In the genomic region with DNA sequence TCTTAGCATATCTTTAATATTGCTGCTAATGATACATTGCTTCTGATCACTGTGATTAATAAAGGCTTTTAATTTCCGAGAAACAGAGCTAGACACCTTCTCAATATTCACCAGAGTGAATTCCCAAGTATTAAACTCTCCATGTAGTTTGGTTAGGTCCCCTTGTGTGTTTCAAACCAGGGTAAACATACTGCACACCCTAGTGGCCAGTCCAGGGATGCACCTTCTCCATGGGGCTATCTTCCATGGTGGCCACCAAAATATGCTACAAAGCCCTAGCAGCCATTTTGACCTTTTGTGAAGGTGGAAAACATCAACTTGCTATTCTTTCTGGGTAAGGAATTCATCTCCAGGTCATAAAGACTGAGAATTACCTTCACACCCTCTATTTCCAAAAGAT, we compare ENCODE assay signal across 9 mouse cellular contexts. TPM values are rescaled to one million over a fixed set of nuclear protein-coding genes. Genes with fewer than 3 reads are reported as not detected.
DNase-seq lines count a peak whose midpoint lies in the region; ATAC-seq and TF ChIP-seq lines count a peak whose summit lies in the region.
"Had no signal": no experiment of that assay in that cellular context is flagged by ENCODE, and none has a peak within 500 bp of the region (broad histone marks: within the 10 kb centered on the region; RNA-seq: fewer than 3 reads in every experiment).

No protein-coding gene starts in this region.

- H3K27me3 ChIP-seq in thymus, adult 2 months (ENCODE audit: control insufficient read depth, insufficient read depth, low read length), result no peaks in the 10 kb centered on the region
- peaks cover 25% of the 10 kb centered on the region for H3K27me3 ChIP-seq in liver, embryonic 13.5 days
- no peaks in the 10 kb centered on the region for H3K27me3 ChIP-seq in stomach, postnatal 0 days (ENCODE audit: control insufficient read depth, insufficient read depth, low read length)
- H3K27me3 ChIP-seq: heart, embryonic 15.5 days had no signal

- H3K4me1 ChIP-seq in thymus, adult 2 months (replicated peaks; ENCODE audit: control insufficient read depth, insufficient read depth, low read length), result peaks cover 11% of the 10 kb centered on the region
- H3K4me1 ChIP-seq in embryonic fibroblast, embryonic 13.5 days (ENCODE audit: control insufficient read depth, insufficient read depth, low read length), result no peaks in the 10 kb centered on the region
- H3K4me1 ChIP-seq in liver, embryonic 13.5 days (replicated peaks), result peaks cover 9% of the 10 kb centered on the region
- H3K4me1 ChIP-seq in stomach, postnatal 0 days (replicated peaks; ENCODE audit: control insufficient read depth, insufficient read depth), result no peaks in the 10 kb centered on the region

- H3K9ac ChIP-seq in liver, embryonic 13.5 days, result no peak overlapping the region
- no peak overlapping the region for H3K9ac ChIP-seq in stomach, postnatal 0 days (ENCODE audit: low read length)
- H3K9ac ChIP-seq: heart, embryonic 15.5 days had no signal

- WGBS in thymus, adult 2 months, result 58% methylated on average over 1 of the region's 1 CpGs
- WGBS in liver, embryonic 13.5 days (ENCODE audit: insufficient replicate concordance), result 12% methylated on average over 1 of the region's 1 CpGs
- WGBS in stomach, postnatal 0 days, result 75% methylated on average over 1 of the region's 1 CpGs

- H3K27ac ChIP-seq in thymus, adult 2 months (ENCODE audit: control insufficient read depth, insufficient read depth, low read length), result no peak overlapping the region
- H3K27ac ChIP-seq in embryonic fibroblast, embryonic 13.5 days (ENCODE audit: insufficient read depth, low read length), result no peak overlapping the region
- no peak overlapping the region for H3K27ac ChIP-seq in liver, embryonic 13.5 days
- no peak overlapping the region for H3K27ac ChIP-seq in stomach, postnatal 0 days (replicated peaks)
- H3K27ac ChIP-seq: heart, embryonic 15.5 days had no signal

- no peaks in the 10 kb centered on the region for H3K9me3 ChIP-seq in liver, embryonic 13.5 days (replicated peaks)
- H3K9me3 ChIP-seq in stomach, postnatal 0 days (ENCODE audit: control insufficient read depth, low read length), result no peaks in the 10 kb centered on the region
- H3K9me3 ChIP-seq: heart, embryonic 15.5 days had no signal

- no peak for TF ChIP-seq POLR2A in thymus, adult 2 months (IDR thresholded peaks at IDR 0.05; ENCODE audit: control insufficient read depth, extremely low read depth, insufficient read depth, low read length, poor library complexity)
- TF ChIP-seq POLR2A in embryonic fibroblast, embryonic 13.5 days (IDR thresholded peaks at IDR 0.05; ENCODE audit: low read depth, low read length), result no peak

- TF ChIP-seq CTCF in thymus, adult 2 months (IDR thresholded peaks at IDR 0.05; ENCODE audit: borderline replicate concordance, control insufficient read depth, extremely low read depth, insufficient read depth, low read length, poor library complexity), result no peak
- peak; percentile 64; the same call in 1 of the 2 replicates for TF ChIP-seq CTCF in embryonic fibroblast, embryonic 13.5 days (IDR thresholded peaks at IDR 0.05; ENCODE audit: borderline replicate concordance, insufficient read depth, low read length)
- TF ChIP-seq CTCF in stomach, postnatal 0 days (IDR thresholded peaks at IDR 0.05; ENCODE audit: low read depth), result peak; percentile 81

- 0 out of 2 replicates have a peak, but pooled peaks have one; percentile 45 for ATAC-seq in liver, embryonic 13.5 days (ENCODE audit: low read depth)
- ATAC-seq in stomach, postnatal 0 days (ENCODE audit: low FRiP score, low TSS enrichment), result no peak

- no peaks in the 10 kb centered on the region for H3K36me3 ChIP-seq in thymus, adult 2 months (ENCODE audit: control insufficient read depth, insufficient read depth, low read length)
- no peaks in the 10 kb centered on the region for H3K36me3 ChIP-seq in liver, embryonic 13.5 days
- H3K36me3 ChIP-seq in stomach, postnatal 0 days (ENCODE audit: control insufficient read depth, insufficient read depth, low read length), result no peaks in the 10 kb centered on the region
- H3K36me3 ChIP-seq: heart, embryonic 15.5 days had no signal

- no peak overlapping the region for H3K4me3 ChIP-seq in thymus, adult 2 months (ENCODE audit: control insufficient read depth, insufficient read depth, low read length)
- no peak overlapping the region for H3K4me3 ChIP-seq in embryonic fibroblast, embryonic 13.5 days (ENCODE audit: insufficient read depth, low read length)
- H3K4me3 ChIP-seq in liver, embryonic 13.5 days (replicated peaks), result no peak overlapping the region
- H3K4me3 ChIP-seq in stomach, postnatal 0 days (ENCODE audit: low read depth, low read length), result no peak overlapping the region
- H3K4me3 ChIP-seq: heart, embryonic 15.5 days had no signal

- no peak overlapping the region for H3K4me2 ChIP-seq in liver, embryonic 13.5 days
- no peak overlapping the region for H3K4me2 ChIP-seq in stomach, postnatal 0 days (replicated peaks; ENCODE audit: low read depth)
- H3K4me2 ChIP-seq: heart, embryonic 15.5 days had no signal

- DNase-seq in cerebellum, postnatal 14 days, result peak; percentile 14 to 31
- no peak for DNase-seq in cerebellum, adult 8-10 months
- peak; percentile 64 for DNase-seq in thymus, adult 2 months
- no peak for DNase-seq in thymus, adult 18-20 months
- DNase-seq in liver, embryonic 13.5 days, result peak; percentile 28
- peak; percentile 48 for DNase-seq in stomach, postnatal 0 days (ENCODE audit: low spot score)
- no peak for DNase-seq in frontal cortex, postnatal 14 days (ENCODE audit: low spot score in 2 of 2)

- TF ChIP-seq EP300 in stomach, postnatal 0 days (optimal IDR thresholded peaks at IDR 0.05), result no peak

RNA-seq across cellular contexts. Expression of a gene that starts 7.7 kb away (rescaled TPM):
- polyA plus RNA-seq in thymus, adult 2 months (2012; rRNA removed), result not detected in 2 replicates
- polyA plus RNA-seq in embryonic fibroblast, embryonic 13.5 days (2011; ENCODE audit: insufficient read length, low read depth, missing spikeins), result not detected in 2 replicates
- not detected in 2 replicates for polyA plus RNA-seq in liver, embryonic 13.5 days (2015; fragmentation: Nextera tagmentation; extraction: Ambion mirVana)
- 0.07 TPM in 1 of 2 replicates, not detected in the other for polyA plus RNA-seq in stomach, postnatal 0 days (2015; fragmentation: Nextera tagmentation; extraction: Ambion mirVana)

RNA-seq across cellular contexts. Expression of a gene that starts 7.8 kb away (rescaled TPM):
- 25.7 and 25.9 TPM in 2 replicates for polyA plus RNA-seq in thymus, adult 2 months (2012; rRNA removed)
- 37.1 and 38.4 TPM in 2 replicates for polyA plus RNA-seq in embryonic fibroblast, embryonic 13.5 days (2011; ENCODE audit: insufficient read length, low read depth, missing spikeins)
- polyA plus RNA-seq in liver, embryonic 13.5 days (2015; fragmentation: Nextera tagmentation; extraction: Ambion mirVana), result 13.5 and 17.8 TPM in 2 replicates
- polyA plus RNA-seq in stomach, postnatal 0 days (2015; fragmentation: Nextera tagmentation; extraction: Ambion mirVana), result 12.7 and 13.2 TPM in 2 replicates

RNA-seq across cellular contexts. Expression of a gene that starts 34.1 kb away (rescaled TPM):
- polyA plus RNA-seq in thymus, adult 2 months (2012; rRNA removed), result 0.77 and 1.1 TPM in 2 replicates
- 0.42 and 0.58 TPM in 2 replicates for polyA plus RNA-seq in embryonic fibroblast, embryonic 13.5 days (2011; ENCODE audit: insufficient read length, low read depth, missing spikeins)
- not detected in 2 replicates for polyA plus RNA-seq in liver, embryonic 13.5 days (2015; fragmentation: Nextera tagmentation; extraction: Ambion mirVana)
- not detected in 2 replicates for polyA plus RNA-seq in stomach, postnatal 0 days (2015; fragmentation: Nextera tagmentation; extraction: Ambion mirVana)
- polyA plus RNA-seq: heart, embryonic 15.5 days had no signal

Comparison
In these comparisons a context has a peak if more than half of its experiments do, and no peak if none do; other contexts are left out.
1. DNase-seq: peak in cerebellum, postnatal 14 days (2 of 2), thymus, adult 2 months (single experiment), liver, embryonic 13.5 days (single experiment) and stomach, postnatal 0 days (single experiment); none in cerebellum, adult 8-10 months (single experiment), thymus, adult 18-20 months (0 of 2) and frontal cortex, postnatal 14 days (0 of 2).